Mouse (Mus musculus) T-helper 2 cell (primary cell): ENCODE data around the gene Arhgef18.

ENCODE experiments used
- in situ Hi-C: fragments of 300-600 bp; cut with MboI, MseI; formaldehyde crosslinking; loops from one replicate; pipeline ENCODE4 v1.15.1; 2025; ENCODE audit warnings: high pct_unique_total_duplicates

Arhgef18 gene

GRCm38 (mm10) chr8:3451992-3452391 lies 59.2 kb downstream of the Arhgef18 start:
- in situ Hi-C loops, result loop anchor here (5.0 kb wide), 1 partner anchor 95 kb away; no protein-coding TSS in a partner anchor

DNA sequence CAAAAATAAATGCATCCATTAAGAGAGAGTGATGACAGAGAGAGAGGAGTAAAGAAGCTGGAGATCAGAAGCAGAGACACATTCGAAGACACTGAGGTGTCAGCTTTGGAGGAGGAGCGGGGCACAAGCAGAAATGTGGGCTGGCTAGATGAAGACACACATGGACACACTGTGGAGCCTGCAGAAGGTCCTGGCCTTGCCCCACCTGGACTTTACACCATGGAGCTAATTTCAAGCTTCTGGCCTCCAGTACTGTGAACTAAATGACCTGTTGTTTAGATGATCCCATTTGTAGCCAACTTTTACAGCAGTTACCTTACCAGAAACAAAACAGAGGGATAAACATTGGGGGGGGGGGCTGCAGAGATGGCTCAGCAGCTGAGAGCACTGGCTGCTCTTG lies 70.4 kb downstream of the Arhgef18 start:
- in situ Hi-C loops, result loop anchor here (10.0 kb wide), 1 partner anchor 212 kb away; the partner anchor contains the start of genes Fcor and Trappc5

DNA sequence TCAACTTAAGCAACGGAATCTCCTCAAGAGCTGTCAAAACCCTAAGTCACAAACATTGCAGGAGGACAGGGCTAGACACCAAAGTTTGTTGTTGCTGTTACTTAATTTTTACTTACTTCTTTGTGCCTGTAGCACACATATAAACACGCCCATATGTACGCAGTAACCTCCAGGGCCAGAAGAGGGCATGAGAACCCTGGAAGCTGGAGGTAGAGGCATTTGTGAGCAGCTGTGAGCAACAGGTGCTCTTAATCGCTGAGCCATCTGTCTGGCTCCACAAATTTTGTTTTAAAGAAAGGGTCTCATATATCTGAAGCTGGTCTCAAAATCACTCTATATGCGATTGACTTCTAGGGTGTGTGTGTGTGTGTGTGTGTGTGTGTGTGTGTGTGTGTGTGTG lies 71.5 kb downstream of the Arhgef18 start:
- in situ Hi-C loops, result loop anchor here (10.0 kb wide), 1 partner anchor 210 kb away; the partner anchor contains the start of genes Fcor and Trappc5

- in situ Hi-C loops, result loop anchor here (10.0 kb wide), 1 partner anchor 208 kb away; the partner anchor contains the start of genes Fcor and Trappc5
Measured at GRCm38 (mm10) chr8:3467006-3467885, 74.4 kb downstream of the Arhgef18 start, which contains the start of gene Pex11g. Gene Pex11g (minus strand): TSS chr8:3467680.

GRCm38 (mm10) chr8:3467886-3468545 lies 75.2 kb downstream of the Arhgef18 start:
- in situ Hi-C loops, result loop anchor here (10.0 kb wide), 1 partner anchor 207 kb away; the partner anchor contains the start of genes Fcor and Trappc5

DNA sequence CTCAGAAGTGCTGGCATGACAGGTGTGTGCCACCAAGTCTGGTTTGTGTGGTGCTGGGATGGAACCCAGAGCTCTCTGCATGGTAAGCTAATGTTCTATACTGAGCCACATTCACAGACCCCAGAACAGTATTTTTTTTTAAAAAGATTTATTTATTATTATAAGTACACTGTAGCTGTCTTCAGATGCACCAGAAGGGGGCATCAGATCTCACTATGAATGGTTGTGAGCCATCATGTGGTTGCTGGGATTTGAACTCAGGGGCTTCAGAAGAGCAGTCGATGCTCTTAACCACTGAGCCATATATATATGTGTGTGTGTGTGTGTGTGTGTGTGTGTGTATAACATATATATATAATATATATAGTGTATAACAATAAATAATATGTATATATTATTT lies 76.0 kb downstream of the Arhgef18 start:
- in situ Hi-C loops, result loop anchor here (10.0 kb wide), 1 partner anchor 206 kb away; the partner anchor contains the start of genes Fcor and Trappc5

DNA sequence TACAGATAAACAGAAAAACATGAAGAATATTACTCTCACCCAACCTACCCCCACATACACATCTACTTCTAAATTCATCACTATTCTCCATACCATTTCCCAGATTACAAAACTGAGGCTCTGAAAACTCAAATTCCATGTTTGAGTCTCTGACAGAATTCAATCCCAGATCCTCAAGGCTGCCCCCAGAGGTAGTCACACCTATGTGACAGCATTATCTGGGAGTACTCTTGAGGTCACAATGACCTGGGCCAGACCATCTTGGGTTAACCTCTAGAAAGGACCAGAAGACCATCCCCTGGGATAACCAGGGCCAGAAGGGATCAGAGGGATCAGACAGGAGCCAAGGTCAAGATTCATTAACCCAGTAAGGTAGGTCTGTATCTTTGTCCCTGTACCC lies 77.8 kb downstream of the Arhgef18 start, which contains the start of gene Tex45:
Tex45 (plus strand) TSS at position 301 of the 400 bp plus-strand sequence.
- in situ Hi-C loops, result no loop called here

GRCm38 (mm10) chr8:3475715-3476429 lies 83.1 kb downstream of the Arhgef18 start:
- in situ Hi-C loops, result no loop called here

GRCm38 (mm10) chr8:3480221-3480785 lies 87.5 kb downstream of the Arhgef18 start:
- in situ Hi-C loops, result no loop called here

GRCm38 (mm10) chr8:3481605-3482004 lies 88.8 kb downstream of the Arhgef18 start:
- in situ Hi-C loops, result no loop called here

DNA sequence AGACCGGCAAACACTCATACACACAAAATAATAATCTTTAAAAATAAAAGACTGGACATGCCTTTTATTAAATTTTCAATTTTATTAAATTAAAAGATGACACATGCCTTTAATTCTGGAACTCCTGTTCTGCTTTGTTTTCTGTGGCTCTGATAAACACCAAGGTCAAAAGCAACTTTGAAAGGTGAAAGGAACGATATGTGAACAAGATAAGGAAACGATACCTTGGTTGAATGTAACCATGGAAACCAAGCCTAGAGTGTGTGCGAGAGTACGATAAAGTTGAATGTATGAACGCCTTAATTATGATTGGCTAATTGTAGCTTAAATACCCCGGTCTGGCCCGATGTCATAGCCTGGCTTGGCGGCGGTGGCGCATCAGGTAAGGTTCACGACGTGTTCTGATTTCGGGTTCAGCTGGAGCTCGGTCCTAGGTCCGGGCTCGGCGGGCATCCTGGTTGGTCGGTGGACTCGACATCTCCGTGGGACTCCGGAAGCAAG lies 89.5 kb downstream of the Arhgef18 start:
- in situ Hi-C loops, result no loop called here

- in situ Hi-C loops, result no loop called here
Measured at GRCm38 (mm10) chr8:3483546-3483945, 90.7 kb downstream of the Arhgef18 start.

- in situ Hi-C loops, result no loop called here
Measured at GRCm38 (mm10) chr8:3485192-3485591, 92.4 kb downstream of the Arhgef18 start.

GRCm38 (mm10) chr8:3492901-3493844 lies 100.4 kb downstream of the Arhgef18 start, which contains the start of gene Zfp358:
Gene Zfp358 (plus strand): TSS chr8:3493138.
- in situ Hi-C loops, result no loop called here

GRCm38 (mm10) chr8:3493845-3494208 lies 101.0 kb downstream of the Arhgef18 start:
- in situ Hi-C loops, result no loop called here

DNA sequence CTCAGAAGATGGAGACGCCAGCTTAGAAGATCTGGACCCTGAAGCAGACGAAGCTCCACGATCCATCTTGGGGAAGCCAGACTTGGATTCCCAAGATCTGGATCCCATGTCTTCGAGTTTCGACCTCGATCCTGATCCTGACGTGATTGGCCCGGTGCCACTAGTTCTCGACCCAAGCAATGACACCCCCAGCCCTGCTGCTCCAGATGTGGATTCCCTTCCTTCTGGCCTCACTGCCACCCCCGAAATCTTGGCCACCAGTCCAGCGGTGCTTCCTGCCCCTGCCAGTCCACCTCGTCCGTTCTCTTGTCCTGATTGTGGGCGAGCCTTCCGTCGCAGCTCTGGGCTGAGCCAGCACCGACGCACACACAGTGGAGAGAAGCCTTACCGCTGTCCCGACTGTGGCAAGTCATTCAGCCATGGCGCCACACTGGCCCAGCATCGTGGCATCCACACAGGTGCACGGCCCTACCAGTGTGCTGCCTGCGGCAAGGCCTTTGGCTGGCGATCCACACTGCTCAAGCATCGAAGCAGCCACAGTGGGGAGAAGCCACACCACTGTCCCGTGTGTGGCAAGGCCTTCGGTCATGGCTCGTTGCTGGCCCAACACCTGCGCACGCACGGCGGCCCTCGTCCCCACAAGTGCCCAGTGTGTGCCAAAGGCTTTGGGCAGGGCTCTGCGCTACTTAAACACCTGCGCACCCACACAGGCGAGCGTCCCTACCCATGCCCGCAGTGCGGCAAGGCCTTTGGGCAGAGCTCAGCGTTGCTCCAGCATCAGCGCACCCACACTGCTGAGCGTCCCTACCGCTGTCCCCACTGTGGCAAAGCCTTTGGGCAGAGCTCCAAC lies 103.0 kb downstream of the Arhgef18 start:
- in situ Hi-C loops, result no loop called here

DNA sequence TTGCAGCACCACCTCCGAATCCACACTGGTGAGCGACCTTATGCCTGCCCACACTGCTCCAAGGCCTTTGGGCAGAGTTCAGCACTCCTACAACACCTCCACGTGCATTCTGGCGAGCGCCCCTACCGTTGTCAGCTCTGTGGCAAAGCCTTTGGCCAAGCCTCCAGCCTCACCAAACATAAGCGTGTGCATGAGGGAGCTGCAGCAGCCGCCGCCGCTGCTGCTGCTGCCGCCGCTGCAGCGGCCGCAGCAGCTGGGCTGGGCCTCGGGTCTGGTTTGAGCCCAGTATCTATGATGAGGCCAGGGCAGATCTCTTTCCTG lies 103.6 kb downstream of the Arhgef18 start:
- in situ Hi-C loops, result no loop called here

- in situ Hi-C loops, result no loop called here
Measured at GRCm38 (mm10) chr8:3498583-3498982, 105.8 kb downstream of the Arhgef18 start.

DNA sequence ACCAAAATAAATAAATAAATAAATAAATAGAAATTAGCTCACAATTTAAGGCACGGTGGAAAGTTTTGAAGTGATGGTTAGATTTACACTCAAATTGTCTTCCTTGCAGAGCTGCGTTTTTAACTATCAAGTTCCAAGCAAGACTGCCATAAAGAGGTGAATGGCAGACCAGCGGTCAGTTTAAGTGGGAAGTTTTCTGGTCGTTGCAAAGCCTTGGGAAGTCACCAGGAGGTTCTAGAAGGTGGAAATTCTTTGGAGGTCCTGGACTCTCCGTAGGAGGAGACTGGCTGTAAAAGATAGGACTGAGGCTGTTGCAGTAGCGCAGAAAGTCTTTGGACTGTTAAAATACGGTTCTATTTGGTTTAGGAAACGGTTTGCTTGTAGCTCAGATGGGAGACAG lies 106.9 kb downstream of the Arhgef18 start:
- in situ Hi-C loops, result no loop called here
